Mouse (Mus musculus): Measurements from ENCODE around the gene Ankrd60. TPM values are rescaled to one million over a fixed set of nuclear protein-coding genes. Genes with fewer than 3 reads are reported as not detected.
A peak's percentile ranks its signal among the peaks of the same experiment; 100 is the strongest.

Ankrd60 gene
- total RNA-seq, 2 experiments from 2014 or later, result not detected

GRCm38 (mm10) chr2:173581096-173581495 lies 2.9 kb upstream of the Ankrd60 start:
- no peak for TF ChIP-seq CTCF (IDR thresholded peaks at IDR 0.05)
- H3K27ac ChIP-seq, result no peak overlapping the region
- DNase-seq (ENCODE audit: extremely low spot score in 1 of 2, low spot score in 2 of 2), result no peak
- intact Hi-C loops (cut with DNase I), result loop anchor here (1.0 to 10.0 kb wide), 2 partner anchors 716 to 1094 kb away; no protein-coding TSS in a partner anchor
- no peak overlapping the region for H3K4me3 ChIP-seq

- TF ChIP-seq CTCF (IDR thresholded peaks at IDR 0.05), result no peak
- Histone ChIP-seq H3K4me3 (no peak overlapping the region), H3K27ac (no peak overlapping the region)
- intact Hi-C loops (cut with DNase I), result no loop called here
- DNase-seq (ENCODE audit: extremely low spot score in 1 of 2, low spot score in 2 of 2), result no peak
Observed at GRCm38 (mm10) chr2:173578595-173578994, 430 bp upstream of the Ankrd60 start.

GRCm38 (mm10) chr2:173564179-173564578 lies 14.0 kb downstream of the Ankrd60 start:
- no peak overlapping the region for H3K4me3 ChIP-seq
- TF ChIP-seq CTCF (IDR thresholded peaks at IDR 0.05), result no peak
- DNase-seq (ENCODE audit: extremely low spot score in 1 of 2, low spot score in 2 of 2), result no peak
- H3K27ac ChIP-seq, result no peak overlapping the region
- intact Hi-C loops (cut with DNase I), result loop anchor here (5.0 kb wide), 1 partner anchor 1338 kb away; no protein-coding TSS in a partner anchor

GRCm38 (mm10) chr2:173563336-173563735 lies 14.8 kb downstream of the Ankrd60 start:
- H3K4me3 ChIP-seq, result no peak overlapping the region
- peak in 1 of 2 experiments; percentile 34 for DNase-seq (ENCODE audit: extremely low spot score in 1 of 2, low spot score in 2 of 2)
- intact Hi-C loops (cut with DNase I), result loop anchor here (5.0 kb wide), 1 partner anchor 1339 kb away; no protein-coding TSS in a partner anchor
- peak; percentile 50 for TF ChIP-seq CTCF (IDR thresholded peaks at IDR 0.05)
- H3K27ac ChIP-seq, result no peak overlapping the region

GRCm38 (mm10) chr2:173561851-173562442 lies 16.2 kb downstream of the Ankrd60 start:
- peak; percentile 98 for TF ChIP-seq CTCF (IDR thresholded peaks at IDR 0.05)
- Histone ChIP-seq H3K4me3 (no peak overlapping the region), H3K27ac (no peak overlapping the region)
- intact Hi-C loops (cut with DNase I), result loop anchor here (1.0 to 5.0 kb wide), 3 partner anchors 376 to 1340 kb away; no protein-coding TSS in a partner anchor
- peak; percentile 76 to 79 for DNase-seq (ENCODE audit: extremely low spot score in 1 of 2, low spot score in 2 of 2)

- intact Hi-C loops (cut with DNase I), result no loop called here
- no peak for DNase-seq (ENCODE audit: extremely low spot score in 1 of 2, low spot score in 2 of 2)
- no peak overlapping the region for H3K27ac ChIP-seq
- H3K4me3 ChIP-seq, result no peak overlapping the region
- no peak for TF ChIP-seq CTCF (IDR thresholded peaks at IDR 0.05)
Observed at GRCm38 (mm10) chr2:173558754-173559396, 19.3 kb downstream of the Ankrd60 start.

GRCm38 (mm10) chr2:173553863-173554262 lies 24.3 kb downstream of the Ankrd60 start:
- intact Hi-C loops (cut with DNase I), result no loop called here
- TF ChIP-seq CTCF (IDR thresholded peaks at IDR 0.05), result peak; percentile 33
- Histone ChIP-seq H3K4me3 (no peak overlapping the region), H3K27ac (no peak overlapping the region)
- no peak for DNase-seq (ENCODE audit: extremely low spot score in 1 of 2, low spot score in 2 of 2)

- H3K27ac ChIP-seq, result no peak overlapping the region
- intact Hi-C loops (cut with DNase I), result no loop called here
- TF ChIP-seq CTCF (IDR thresholded peaks at IDR 0.05), result no peak
Observed at GRCm38 (mm10) chr2:173550681-173551080, 27.5 kb downstream of the Ankrd60 start.

GRCm38 (mm10) chr2:173549236-173549635 lies 28.9 kb downstream of the Ankrd60 start:
- intact Hi-C loops (cut with DNase I), result loop anchor here (5.0 kb wide), 1 partner anchor 97 kb away; no protein-coding TSS in a partner anchor
- Histone ChIP-seq H3K27ac (no peak overlapping the region), H3K4me3 (no peak overlapping the region)
- no peak for TF ChIP-seq CTCF (IDR thresholded peaks at IDR 0.05)
- no peak for DNase-seq (ENCODE audit: extremely low spot score in 1 of 2, low spot score in 2 of 2)

More at GRCm38 (mm10) chr2:173550681-173551080, 27.5 kb downstream of the Ankrd60 start:
- DNase-seq (ENCODE audit: extremely low spot score in 1 of 2, low spot score in 2 of 2), result no peak
- H3K4me3 ChIP-seq, result no peak overlapping the region

- TF ChIP-seq CTCF (IDR thresholded peaks at IDR 0.05), result peak; percentile 86
- Histone ChIP-seq H3K27ac (no peak overlapping the region), H3K4me3 (no peak overlapping the region)
- peak; percentile 82 to 92 for DNase-seq (ENCODE audit: extremely low spot score in 1 of 2, low spot score in 2 of 2)
- intact Hi-C loops (cut with DNase I), result loop anchor here (1.0 to 5.0 kb wide), 4 partner anchors 94 to 360 kb away; partner anchors contain the start of gene Zbp1
Observed at GRCm38 (mm10) chr2:173545992-173546703, 32.0 kb downstream of the Ankrd60 start.

- H3K27ac ChIP-seq, result no peak overlapping the region
- H3K4me3 ChIP-seq, result no peak overlapping the region
- no peak for TF ChIP-seq CTCF (IDR thresholded peaks at IDR 0.05)
- intact Hi-C loops (cut with DNase I), result no loop called here
- DNase-seq (ENCODE audit: extremely low spot score in 1 of 2, low spot score in 2 of 2), result no peak
Observed at GRCm38 (mm10) chr2:173542716-173543115, 35.4 kb downstream of the Ankrd60 start.

- intact Hi-C loops (cut with DNase I), result no loop called here
- no peak overlapping the region for H3K4me3 ChIP-seq
- DNase-seq (ENCODE audit: extremely low spot score in 1 of 2, low spot score in 2 of 2), result no peak
Observed at GRCm38 (mm10) chr2:173541748-173542147, 36.4 kb downstream of the Ankrd60 start.

More at GRCm38 (mm10) chr2:173541748-173542147, 36.4 kb downstream of the Ankrd60 start:
- no peak for TF ChIP-seq CTCF (IDR thresholded peaks at IDR 0.05)
- H3K27ac ChIP-seq, result no peak overlapping the region

All from left cerebral cortex, adult 2 months (tissue).